Mouse (Mus musculus) naive thymus-derived CD4-positive, alpha-beta T cell, adult 2 months (primary cell): Measurements from ENCODE around the gene Smad5.

Source experiments
- DNase-seq: peaks from one replicate; pipeline ENCODE4 v3.0.0-alpha.2; 2011; ENCODE audit warnings: low read depth

The Smad5 gene

GRCm38 (mm10) chr13:56703222-56703870 is 536 bp downstream of the Smad5 start:
- DNase-seq: no peak

GRCm38 (mm10) chr13:56703871-56704321 is 1.1 kb downstream of the Smad5 start:
- DNase-seq: peak; percentile 90

- DNase-seq: peak; percentile 47
Measured at GRCm38 (mm10) chr13:56704596-56704995, 1.8 kb downstream of the Smad5 start.

DNA sequence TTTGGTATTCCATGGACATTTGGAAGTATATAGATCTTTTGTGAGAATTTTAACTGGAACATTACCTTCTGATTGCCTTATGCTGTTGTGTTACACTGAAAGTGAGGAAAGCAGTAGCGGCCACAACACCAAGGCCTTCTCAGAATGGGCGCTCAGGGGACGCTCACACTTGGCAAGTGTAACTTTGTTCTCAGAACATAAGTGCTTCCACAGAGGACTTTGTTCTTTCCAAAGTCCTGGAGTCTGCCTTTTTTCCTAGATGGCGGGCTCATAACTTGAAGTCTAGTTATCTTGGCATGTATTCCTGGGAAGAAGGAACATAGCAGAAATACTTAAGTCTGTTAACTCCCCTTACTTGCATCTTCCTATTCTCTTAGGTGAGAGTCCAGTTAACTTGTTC is 4.3 kb downstream of the Smad5 start:
- DNase-seq: no peak

DNA sequence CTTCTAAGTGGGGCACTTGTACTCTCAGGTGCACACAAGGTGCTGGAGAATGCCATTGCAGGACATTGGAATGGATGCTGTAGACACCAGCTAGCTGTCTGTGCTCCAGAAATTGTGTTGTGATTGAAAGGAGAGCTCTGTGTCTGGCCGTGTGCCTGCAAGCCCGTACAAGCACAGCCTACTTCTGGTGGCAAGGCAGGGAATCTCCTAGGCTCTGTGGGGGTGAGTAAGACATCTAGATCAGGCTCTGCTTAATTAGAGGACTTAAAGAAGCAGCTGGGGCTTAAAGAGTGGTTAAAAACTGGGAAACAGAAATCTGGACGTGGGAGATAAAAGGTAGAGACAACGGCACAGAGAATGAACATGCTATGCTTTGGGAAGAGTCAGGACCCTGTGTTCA is 4.8 kb downstream of the Smad5 start:
- DNase-seq: peak; percentile 7

DNA sequence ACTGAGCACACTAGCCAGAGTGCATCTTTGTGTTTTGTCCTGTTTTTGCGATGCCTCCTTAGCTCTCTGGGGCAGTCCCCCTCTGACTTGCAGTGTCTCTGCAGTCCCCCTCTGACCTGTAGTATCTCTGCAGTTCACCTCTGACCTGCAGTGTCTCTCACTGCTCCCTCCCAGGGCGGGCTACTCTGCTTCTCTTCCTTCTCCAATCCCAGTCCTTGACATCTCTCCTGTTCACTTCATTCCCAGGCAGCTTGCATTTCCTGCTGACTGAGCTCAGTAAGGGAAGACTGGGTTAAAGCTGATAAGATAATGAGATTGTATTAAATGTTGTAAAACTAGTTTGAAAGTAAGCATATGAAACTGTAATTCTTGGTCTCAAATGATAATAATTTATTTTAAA is 7.8 kb downstream of the Smad5 start:
- DNase-seq: no peak

DNA sequence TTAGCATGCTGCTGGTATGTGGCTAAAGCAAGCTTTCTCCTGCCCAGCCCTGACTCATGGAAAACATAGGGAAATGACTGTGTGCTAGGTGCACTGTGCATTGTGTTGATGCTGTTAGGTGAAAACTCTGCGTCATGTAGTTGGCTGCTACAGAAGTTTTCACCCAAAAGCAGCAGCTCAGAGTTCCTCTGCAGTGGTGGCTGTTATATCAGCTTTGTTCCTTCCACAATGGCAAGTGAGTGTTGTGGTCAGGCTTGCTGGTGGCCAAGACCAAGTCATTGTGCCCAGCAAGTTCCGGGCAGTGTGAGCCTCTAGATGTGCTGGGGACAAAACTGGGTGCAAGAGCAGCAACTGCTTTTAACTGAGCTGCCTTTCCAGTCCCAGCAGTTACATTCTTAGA is 9.4 kb downstream of the Smad5 start:
- no peak for DNase-seq

DNA sequence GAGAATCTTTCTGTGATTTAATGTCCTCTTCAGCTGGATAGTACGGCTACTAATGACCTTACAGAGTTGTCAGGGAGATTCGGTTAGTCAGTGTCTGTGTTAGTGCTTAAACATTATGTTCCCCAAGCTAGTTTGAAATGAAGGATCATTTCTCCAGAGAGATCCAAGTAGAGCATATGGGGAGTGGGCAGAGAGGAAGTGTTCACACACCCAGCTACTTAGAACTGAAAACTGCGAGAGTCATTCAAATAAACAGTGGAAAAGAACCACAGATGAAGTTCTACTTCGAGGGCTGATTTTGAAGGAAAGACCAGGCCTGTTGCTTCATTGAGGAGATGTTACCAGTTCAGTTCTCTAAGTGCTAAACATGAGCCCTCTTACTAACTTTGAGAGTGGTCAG is 23.7 kb downstream of the Smad5 start:
- no peak for DNase-seq

- no peak for DNase-seq
Measured at GRCm38 (mm10) chr13:56729046-56729445, 26.2 kb downstream of the Smad5 start.

- DNase-seq: no peak
Measured at GRCm38 (mm10) chr13:56734617-56735016, 31.8 kb downstream of the Smad5 start.

DNA sequence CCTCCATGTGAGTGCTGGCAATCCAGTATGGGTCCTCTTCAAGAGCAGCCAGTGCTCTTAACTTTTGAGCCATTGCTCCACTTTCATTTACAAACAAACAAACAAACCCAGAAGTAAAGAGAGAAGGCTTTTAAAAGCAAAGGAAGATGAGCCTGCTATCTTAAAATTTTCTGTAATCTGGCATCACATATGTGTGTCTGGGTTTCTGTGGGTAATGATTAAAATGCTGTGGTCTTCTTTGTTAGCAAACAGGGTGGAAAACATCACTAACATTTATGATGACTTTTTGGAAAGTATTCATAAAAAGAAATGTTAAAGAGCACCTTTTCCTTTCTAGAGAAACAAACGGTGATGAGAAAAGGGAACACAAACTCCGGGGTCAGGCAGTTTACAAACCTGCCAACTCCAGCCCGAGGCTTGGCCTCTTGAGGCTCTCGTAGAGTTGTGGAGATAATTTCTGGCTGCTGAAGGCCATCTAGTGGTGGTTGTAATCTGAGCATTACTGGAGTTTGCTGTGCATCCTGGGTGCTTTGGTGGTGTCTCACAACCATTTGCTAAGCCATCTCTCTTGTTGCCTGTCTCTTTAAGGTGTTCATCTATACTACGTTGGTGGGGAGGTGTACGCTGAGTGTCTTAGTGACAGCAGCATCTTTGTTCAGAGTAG is 32.5 kb downstream of the Smad5 start:
- peak; percentile 46 for DNase-seq

DNA sequence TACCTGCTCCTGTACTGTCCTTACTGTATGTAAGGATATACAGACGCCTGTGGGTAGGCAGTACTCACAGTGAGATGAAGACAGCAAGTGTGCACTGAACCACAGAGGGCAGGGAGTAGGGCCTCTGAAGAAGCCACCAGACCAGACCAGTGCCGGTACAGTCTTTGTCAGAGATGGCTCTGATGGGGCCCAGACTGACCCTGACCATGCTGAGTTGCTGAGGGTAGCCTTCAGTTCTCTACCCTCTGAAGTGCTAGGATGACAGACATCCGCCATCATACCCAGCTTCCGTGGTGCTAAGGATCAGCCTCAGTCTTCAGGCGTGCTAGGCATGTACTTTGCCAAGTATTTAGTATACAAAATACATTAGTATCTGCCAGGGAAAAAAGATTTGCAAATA is 36.7 kb downstream of the Smad5 start:
- no peak for DNase-seq

DNA sequence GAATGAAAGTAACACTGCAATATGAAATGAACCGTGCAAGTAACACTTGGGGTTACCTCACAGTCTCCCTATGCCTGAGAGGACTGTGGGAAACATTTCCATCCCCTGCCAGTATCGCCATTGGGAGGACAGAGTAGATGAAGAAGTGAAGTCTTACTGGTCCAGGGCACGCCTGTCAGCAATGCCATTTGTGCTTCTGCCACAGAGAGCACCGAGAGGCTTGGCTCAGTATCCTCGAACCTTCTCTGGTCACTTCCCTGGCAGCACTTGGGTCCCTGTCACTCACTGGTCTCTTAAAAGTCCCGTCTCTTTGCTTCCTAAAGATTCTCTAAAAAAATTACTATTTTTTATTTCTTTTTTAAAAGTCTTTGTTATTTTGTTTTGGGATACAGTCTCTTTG is 37.7 kb downstream of the Smad5 start:
- DNase-seq: no peak

DNA sequence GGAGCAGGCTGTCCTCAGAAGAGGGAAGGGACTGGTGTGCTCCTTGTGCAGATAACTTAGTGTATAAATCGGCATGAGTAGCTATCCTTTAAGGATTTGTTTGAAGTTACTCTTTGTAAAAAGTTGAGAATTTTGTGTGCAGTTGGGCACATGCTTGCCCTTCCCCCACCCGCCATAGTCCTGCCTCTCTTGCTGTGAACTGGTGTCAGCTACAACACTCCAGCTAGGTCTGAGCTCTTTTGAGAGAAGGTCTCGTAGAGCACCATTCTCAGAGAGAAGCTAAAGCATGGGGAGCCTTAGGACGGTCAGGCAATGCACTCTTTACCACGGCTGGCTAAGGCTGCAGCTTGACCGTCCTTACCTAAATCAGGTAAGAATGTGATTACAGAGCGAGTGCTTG is 38.9 kb downstream of the Smad5 start:
- no peak for DNase-seq

GRCm38 (mm10) chr13:56742325-56742901 is 39.6 kb downstream of the Smad5 start:
- DNase-seq: no peak

DNA sequence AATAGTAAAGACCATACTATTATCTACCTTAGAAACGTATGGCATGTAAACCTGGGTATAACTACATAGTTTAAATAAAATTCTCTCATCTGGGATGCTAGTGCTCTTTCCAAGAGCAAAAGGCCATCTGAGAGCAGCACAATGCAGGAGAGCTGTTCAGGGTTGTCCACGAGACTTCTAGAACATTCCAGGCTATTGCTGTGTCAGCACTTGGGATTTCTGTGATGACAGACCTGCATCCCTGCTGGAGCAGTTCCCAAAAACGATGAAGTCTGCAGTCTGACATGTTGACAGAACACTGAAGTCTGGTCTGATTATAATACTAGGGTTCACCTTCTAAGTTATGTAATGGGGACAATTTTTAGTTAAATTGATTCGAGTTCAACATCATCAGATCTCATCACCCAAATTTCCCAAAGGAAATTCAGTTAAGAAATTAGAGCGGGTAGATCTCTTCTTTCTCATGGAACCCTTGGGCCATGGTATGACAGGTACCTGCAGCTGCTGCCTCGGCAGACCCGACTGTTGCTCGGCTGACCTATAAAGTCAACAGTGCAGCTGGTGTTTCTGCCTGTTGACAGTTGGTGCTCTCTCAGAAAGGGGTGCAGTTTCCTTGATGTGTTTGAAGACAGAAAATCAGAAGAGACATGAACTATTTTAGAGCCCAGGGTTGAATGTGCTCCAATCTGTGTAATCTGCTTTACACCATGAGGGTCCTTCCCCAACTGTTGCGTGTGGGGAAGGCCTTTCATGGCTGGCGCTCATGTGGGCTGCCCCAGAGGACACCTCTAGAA is 44.1 kb downstream of the Smad5 start:
- no peak for DNase-seq

DNA sequence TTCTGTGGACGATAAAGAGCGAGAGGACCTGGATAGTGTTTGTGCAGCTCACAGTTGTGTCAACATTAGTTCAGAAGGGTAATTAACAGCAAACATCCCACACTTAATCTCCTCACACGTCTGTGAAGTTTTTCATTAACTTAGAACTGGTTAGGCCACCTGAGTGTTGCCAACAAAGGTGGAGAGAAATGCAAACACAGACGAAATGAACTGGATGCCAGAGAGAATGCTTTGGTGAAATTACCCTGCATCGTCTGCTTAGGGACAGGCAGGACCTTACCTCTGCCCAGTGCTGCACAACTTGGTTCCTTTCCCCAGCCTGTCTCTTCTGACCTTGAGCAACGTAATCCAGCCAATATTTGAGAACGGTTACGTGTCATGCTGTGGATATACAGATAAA is 44.7 kb downstream of the Smad5 start:
- DNase-seq: no peak

DNA sequence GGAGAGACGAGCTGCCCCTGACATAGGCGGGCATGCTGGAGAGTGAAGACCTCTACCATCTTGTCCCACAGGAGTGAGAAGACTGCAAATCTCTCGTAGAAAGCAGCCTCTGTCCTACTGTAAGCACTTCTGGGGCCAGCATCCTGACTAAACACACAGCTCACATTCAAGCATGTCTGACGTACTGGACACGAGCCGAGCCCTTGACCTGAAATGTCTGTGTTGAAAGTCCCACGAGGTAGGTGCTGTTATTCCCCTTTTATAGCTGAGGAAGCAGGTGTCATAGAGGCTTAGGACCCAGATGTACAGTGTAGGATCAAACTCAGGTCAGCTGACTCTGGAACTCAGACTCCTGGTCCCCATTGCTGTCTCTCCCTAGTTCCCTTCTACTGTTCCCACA is 46.6 kb downstream of the Smad5 start:
- DNase-seq: no peak

DNA sequence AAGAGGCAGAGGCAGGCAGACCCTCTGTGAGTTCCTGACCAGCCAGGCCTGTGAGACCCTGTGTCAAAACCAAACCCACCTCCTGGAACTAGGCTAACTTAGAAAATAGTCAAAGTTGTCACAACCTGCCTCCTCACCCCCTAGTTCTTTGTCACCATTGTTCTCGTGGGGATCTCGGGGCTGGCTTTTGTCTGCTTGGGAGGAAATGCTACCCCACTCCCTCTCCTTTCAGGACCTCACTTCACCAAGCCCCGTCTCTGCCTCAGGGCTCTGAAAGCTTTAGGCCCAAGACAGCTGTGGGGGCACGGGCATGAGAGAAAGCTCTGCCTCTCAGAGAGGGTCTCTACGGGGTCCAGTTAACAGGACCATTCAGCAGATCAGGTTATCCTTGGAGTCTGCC is 49.0 kb downstream of the Smad5 start:
- DNase-seq: no peak

GRCm38 (mm10) chr13:56752474-56753191 is 49.8 kb downstream of the Smad5 start:
- DNase-seq: no peak

GRCm38 (mm10) chr13:56753192-56753951 is 50.6 kb downstream of the Smad5 start, which contains the start of gene Gm45623:
Gene Gm45623 (minus strand): TSS chr13:56753827.
- DNase-seq: no peak
